Mouse (Mus musculus) 3134 (cell line): Measurements from ENCODE around the gene Lrrc23.

Source experiments
- DNase-seq: peaks from one replicate; pipeline ENCODE4 v3.0.0-alpha.2; 2011; ENCODE audit warnings: low spot score; ENCODE audit not compliant: insufficient read length; ENCODE audit errors: extremely low read depth

Lrrc23 gene

DNA sequence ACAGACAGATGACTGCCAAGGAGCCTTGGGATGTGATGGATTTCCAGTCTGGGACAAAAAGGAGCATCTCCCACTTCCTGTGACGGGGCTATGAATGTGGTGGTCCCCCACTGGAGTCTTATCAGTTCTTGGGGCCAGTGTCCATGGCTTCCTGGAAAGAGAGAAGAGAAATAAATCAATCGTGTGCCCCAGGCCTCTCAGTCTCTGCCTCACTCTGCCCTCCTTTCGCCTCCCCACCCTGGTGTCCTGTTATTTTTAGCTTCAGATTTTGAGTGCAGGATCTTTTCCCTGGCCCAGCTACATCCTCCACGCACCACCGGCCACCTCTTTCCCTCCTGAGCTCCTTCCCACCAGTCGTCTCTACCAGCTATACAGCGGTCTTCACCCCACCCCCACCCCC lies 9.5 kb downstream of the Lrrc23 start:
- no peak for DNase-seq

DNA sequence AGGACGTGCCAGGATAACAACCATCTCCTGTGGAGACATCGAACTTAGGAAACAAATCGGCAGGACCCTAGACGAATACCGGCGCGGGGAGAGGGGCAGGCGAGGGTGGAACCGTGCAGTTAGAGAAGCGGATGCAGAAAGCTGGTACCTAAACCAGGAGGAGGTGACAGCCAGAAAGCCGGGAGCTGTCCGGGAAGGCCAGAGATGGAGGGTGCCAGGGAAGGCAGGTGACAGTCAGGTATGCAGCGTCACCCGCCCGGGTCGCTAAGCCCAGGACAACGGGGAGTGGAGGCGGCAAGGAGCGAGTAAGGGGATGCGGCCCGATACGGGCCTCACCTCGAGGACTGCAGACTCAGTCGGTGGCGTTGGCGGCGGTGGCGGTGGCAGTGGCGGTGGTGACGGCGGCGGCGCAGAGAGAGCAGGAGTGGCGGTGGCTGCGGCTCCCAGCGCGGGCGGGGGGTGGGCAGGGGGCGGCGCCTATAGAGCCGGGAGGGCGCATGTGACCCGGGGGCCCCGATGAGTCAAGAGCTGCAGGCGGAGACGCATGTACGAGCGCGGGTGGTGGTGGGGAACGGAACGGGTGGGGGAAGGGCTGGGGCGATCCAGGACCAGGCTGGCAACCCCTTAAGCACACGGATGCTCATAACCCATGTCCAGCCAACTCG lies 10.3 kb downstream of the Lrrc23 start, which contains the start of gene Eno2:
Eno2 (minus strand) TSS at position 573 of the 665 bp plus-strand sequence.
- peak; percentile 58 for DNase-seq

GRCm38 (mm10) chr6:124768704-124769044 lies 10.9 kb downstream of the Lrrc23 start:
- DNase-seq = no peak

- no peak for DNase-seq
Observed at GRCm38 (mm10) chr6:124767920-124768703, 11.4 kb downstream of the Lrrc23 start.

DNA sequence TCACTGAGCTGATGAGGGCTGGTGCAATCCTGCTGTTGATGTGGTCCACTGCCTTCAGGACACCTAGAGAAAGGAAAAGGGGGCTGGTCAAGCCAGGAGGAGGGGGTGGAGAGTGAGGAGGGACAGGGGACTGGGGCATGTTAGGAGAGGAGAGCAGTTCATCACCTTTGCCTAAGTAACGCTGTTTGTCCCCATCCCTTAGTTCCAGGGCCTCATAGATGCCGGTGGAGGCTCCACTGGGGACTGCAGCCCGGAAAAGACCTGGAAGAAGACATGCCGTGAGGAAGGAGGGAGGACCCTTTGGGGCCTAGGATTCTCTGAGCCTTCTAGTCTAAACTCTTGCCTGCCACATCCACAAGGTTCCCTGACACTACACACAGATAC lies 12.0 kb downstream of the Lrrc23 start:
- no peak for DNase-seq

- no peak for DNase-seq
Observed at GRCm38 (mm10) chr6:124765951-124766350, 13.6 kb downstream of the Lrrc23 start.

GRCm38 (mm10) chr6:124759259-124759658 lies 20.3 kb downstream of the Lrrc23 start:
- DNase-seq = peak; percentile 71

DNA sequence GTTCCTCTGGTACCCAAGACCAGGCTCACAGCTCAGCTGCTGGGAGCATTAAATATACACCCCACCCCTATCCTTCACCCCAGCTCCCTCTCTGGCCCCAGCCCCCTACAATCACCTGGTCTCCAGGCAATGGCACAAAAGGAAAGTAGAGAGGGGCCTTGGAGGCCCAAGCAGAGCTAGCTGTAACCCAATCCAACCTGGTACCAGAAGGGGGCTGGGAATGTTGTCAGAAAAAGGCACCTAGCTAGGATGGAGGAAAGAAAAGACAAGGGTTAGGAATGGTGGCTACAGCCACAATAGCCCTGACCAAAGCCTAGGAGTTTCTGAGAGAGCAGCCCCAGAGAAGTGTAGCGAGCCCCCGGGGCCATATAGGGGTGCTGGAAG lies 20.7 kb downstream of the Lrrc23 start:
- no peak for DNase-seq

GRCm38 (mm10) chr6:124757909-124758848 lies 21.3 kb downstream of the Lrrc23 start:
- peak; percentile 75 for DNase-seq

DNA sequence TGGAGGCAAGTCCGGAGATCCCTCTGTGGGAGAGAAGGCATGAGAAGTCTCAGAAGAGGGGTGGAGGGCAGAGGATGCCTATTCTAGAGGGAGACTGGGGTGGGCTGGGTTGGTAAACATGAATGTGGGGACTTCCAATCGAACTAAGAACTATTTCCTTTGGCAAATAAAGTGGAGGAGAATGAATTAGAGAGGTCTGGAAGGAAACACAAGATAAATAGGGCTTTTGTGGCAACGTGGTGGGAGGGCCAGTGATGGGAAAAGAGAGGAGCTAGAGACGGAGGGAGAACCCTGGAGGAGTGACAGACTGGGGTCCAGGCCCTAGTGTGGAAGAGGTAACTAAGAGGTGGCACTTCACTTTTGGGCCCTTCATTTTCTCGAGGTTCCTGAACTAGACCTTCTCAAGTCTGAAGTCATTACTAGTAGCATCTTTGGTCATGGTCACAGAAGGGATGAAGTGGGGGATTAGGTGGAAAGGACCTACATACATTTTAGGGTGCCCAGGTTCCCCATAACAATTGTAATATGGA lies 22.1 kb downstream of the Lrrc23 start:
- DNase-seq = peak; percentile 44

DNA sequence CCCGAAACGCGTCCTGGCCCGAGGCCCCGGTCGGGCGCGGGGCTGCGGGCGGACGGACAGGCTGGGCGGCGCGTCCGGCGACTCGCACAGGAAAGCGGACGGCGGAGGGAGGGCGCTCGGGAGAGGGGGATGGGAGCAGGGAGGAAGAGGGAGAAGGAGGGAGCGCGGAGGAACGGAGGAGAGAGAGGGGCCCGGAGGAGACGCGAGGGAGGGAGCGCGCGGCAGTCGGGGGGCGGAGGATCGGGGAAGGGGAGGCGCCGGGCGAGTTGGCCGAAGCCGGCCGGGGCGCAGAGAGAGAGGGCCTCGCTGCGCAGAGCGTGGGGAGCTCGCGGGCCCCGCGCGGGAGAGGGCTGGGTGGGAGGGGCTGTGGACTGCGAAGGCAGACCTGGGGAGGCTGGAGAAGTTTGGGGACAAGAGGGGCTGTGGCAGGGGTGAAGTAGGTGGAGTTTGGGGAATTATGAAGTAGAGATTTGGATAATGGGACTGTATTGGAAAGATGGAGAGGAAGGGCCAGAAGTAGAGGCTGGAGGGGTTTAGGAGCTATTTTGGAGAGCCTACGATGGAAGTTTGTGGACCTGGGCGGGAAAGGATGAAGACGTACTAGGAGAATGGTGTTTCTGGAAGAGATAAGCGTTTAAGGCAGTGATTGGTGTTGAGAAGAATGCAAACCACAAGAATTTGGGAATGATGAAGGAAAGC lies 22.7 kb downstream of the Lrrc23 start:
- peak; percentile 82 for DNase-seq

GRCm38 (mm10) chr6:124755831-124756595 lies 23.5 kb downstream of the Lrrc23 start, which contains the start of the genes Gm45234 and Atn1:
Gm45234 (minus strand) TSS chr6:124756021.
Atn1 (minus strand) TSS chr6:124756524.
- peak; percentile 79 for DNase-seq

DNA sequence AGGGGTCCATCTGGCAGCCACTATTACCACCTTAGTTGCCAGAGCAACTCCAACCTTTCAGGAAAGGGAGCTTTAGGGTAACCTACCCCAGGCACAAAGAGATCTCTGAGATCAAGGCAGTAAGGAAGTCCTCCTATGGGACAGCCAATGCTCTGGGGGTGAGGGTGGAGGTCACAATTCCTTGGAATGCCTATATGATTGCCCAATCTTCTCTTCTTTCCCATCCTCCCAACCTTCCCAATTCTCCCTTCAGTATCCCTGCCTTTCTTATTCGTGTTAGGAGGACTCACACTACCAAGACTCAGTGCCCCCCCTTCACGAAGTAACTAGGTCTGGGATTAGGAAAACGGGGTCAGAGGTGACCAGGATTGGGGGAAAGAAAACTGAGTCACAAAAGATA lies 24.2 kb downstream of the Lrrc23 start:
- no peak for DNase-seq

- DNase-seq = no peak
Observed at GRCm38 (mm10) chr6:124753861-124754260, 25.7 kb downstream of the Lrrc23 start.

DNA sequence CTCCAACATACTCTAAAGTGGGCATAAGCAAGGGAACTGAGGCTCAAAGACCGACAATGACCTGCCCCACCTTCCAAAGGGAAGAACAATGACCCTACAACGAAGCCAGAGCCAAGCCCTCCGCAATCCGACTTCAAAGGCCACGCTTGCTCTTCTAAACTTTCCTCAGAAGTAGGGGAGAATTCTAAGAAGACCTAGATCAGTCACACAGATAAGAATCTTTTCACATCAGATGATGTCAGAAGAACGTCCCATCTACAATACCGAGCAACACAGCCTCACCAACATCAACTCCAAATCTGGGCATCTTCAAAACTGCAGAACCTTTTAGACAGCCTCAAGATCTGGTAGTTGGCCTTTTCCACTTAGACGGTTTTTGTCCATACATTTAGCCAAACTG lies 29.1 kb downstream of the Lrrc23 start:
- no peak for DNase-seq

DNA sequence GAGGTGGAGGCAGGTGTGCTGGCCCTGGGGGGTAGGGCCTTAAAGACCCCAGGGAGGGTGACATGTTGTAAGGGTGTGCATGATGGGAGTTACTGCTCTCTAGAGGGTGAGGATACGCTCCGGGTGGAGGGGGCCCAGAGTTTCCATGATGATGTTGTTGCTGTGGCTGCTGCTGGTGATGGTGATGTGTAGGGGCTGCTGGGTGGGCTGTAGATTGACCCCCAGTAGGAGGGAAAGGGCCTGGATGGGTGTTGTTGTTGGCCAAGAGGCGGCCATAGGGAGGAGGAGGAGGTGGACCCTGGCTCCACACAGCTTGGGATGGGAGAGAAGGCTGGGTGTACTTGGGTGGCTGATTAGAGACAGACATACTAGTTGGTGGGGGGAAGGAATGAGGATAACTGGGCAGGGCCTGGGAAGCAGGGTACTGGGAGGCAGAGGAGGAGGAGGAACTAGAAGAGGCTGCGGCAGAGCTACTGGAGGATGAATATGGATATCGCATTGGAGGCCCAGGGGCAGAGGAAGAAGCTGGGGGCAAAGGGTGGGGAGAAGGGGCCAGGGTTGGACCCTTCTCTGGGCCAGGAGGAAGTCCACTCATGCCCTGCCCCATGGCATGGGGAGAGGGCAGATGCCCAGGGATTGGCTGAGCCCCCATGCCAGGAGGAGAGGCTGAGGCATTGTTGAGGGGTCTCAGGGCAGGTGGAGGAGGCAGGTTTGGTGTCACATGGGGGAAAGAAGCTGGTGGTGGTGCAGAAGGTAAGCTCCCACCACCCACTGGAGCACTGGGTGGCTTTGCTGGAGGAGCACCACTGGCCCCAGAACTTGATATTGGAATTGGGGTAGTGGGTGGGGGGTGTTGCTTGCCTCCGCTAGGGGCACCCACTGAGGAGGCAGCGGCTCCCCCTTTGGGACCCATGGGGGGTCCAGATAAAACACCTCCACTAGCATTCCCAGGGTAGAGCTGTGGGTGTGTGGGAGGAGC lies 32.6 kb downstream of the Lrrc23 start:
- DNase-seq = no peak

GRCm38 (mm10) chr6:124746296-124746605 lies 33.3 kb downstream of the Lrrc23 start:
- DNase-seq = no peak

- peak; percentile 82 for DNase-seq
Observed at GRCm38 (mm10) chr6:124745490-124746295, 33.8 kb downstream of the Lrrc23 start.
